Comparison of ENCODE assay signal across 13 mouse cellular contexts in genomic region chr15:27581640-27582039, GRCm38 (mm10). TPM values are rescaled to one million over a fixed set of nuclear protein-coding genes. Genes with fewer than 3 reads are reported as not detected.
DNase-seq lines count a peak whose midpoint lies in the region; ATAC-seq and TF ChIP-seq lines count a peak whose summit lies in the region.
"Had no signal": no experiment of that assay in that cellular context is flagged by ENCODE, and none has a peak within 500 bp of the region (broad histone marks: within the 10 kb centered on the region; RNA-seq: fewer than 3 reads in every experiment).

No protein-coding gene starts in this region.

- H3K4me2 ChIP-seq in hindbrain, embryonic 12.5 days (replicated peaks) = no peak overlapping the region
- H3K4me2 ChIP-seq: liver, embryonic 12.5 days had no signal

- 0 out of 2 replicates have a peak, but pooled peaks cover 3% of the 10 kb centered on the region for H3K36me3 ChIP-seq in hindbrain, embryonic 12.5 days

- H3K4me3 ChIP-seq in layer of hippocampus, adult 2 months = no peak overlapping the region
- no peak overlapping the region for H3K4me3 ChIP-seq in hindbrain, embryonic 12.5 days
- H3K4me3 ChIP-seq: liver, embryonic 12.5 days had no signal

- H3K9me3 ChIP-seq in hindbrain, embryonic 12.5 days (replicated peaks) = no peaks in the 10 kb centered on the region
- H3K9me3 ChIP-seq: liver, embryonic 12.5 days had no signal

- TF ChIP-seq CTCF in layer of hippocampus, adult 2 months (conservative IDR thresholded peaks at IDR 0.05) = no peak

- peaks cover 9% of the 10 kb centered on the region for H3K4me1 ChIP-seq in hindbrain, embryonic 12.5 days
- H3K4me1 ChIP-seq: liver, embryonic 12.5 days had no signal

- H3K9ac ChIP-seq in hindbrain, embryonic 12.5 days = peak overlapping the region; percentile 19; the same call in 1 of the 2 replicates
- H3K9ac ChIP-seq: liver, embryonic 12.5 days had no signal

- no peak for DNase-seq in layer of hippocampus, adult 2 months (ENCODE audit: low spot score in 2 of 2)
- no peak for DNase-seq in layer of hippocampus, adult 8-10 months (ENCODE audit: low spot score in 2 of 2)
- peak; percentile 61 for DNase-seq in embryo, embryonic 10.5 days (ENCODE audit: low spot score)
- DNase-seq in retina, embryonic 14.5 days (ENCODE audit: low spot score) = peak; percentile 70
- no peak for DNase-seq in left cerebral cortex, adult 11 months (ENCODE audit: low spot score)
- DNase-seq in liver = no peak
- no peak for DNase-seq in yolk sac, embryonic 10.5 days (ENCODE audit: low spot score)
- DNase-seq: adrenal gland, postnatal 36 days; kidney, postnatal 4 days had no signal

- peak; percentile 78 for ATAC-seq in hindbrain, embryonic 12.5 days (ENCODE audit: low FRiP score)
- ATAC-seq: inflammation-experienced regulatory T-cells, adult 6 months; liver, embryonic 12.5 days had no signal

- H3K27ac ChIP-seq in layer of hippocampus, adult 2 months = peak overlapping the region; percentile 86
- peak overlapping the region; percentile 52; the same call in 1 of the 2 replicates for H3K27ac ChIP-seq in hindbrain, embryonic 12.5 days
- H3K27ac ChIP-seq: liver, embryonic 12.5 days had no signal

- no peaks in the 10 kb centered on the region for H3K27me3 ChIP-seq in hindbrain, embryonic 12.5 days
- H3K27me3 ChIP-seq: CH12.LX; liver, embryonic 12.5 days had no signal

- WGBS in hindbrain, embryonic 12.5 days = 18% methylated on average over 3 of the region's 3 CpGs

RNA-seq across cellular contexts. Expression of gene Otulin, which starts 48.9 kb away (rescaled TPM):
- total RNA-seq in layer of hippocampus, adult 2 months (2021) = 10 to 100 TPM; 19.4 to 23.1 TPM
- 10 to 100 TPM; 18.4 to 25.5 (median 21.9) TPM for total RNA-seq in layer of hippocampus, adult 8-10 months (2022)
- polyA plus RNA-seq in hindbrain, embryonic 12.5 days (2016; fragmentation: Nextera tagmentation; extraction: Ambion mirVana) = 29.7 TPM in 2 replicates

Comparison
In these comparisons a context has a peak if more than half of its experiments do, and no peak if none do; other contexts are left out.
1. DNase-seq: peak in embryo, embryonic 10.5 days (single experiment) and retina, embryonic 14.5 days (single experiment); none in layer of hippocampus, adult 2 months (0 of 2), layer of hippocampus, adult 8-10 months (0 of 2), left cerebral cortex, adult 11 months (single experiment), liver (single experiment) and yolk sac, embryonic 10.5 days (single experiment).